Mouse (Mus musculus): ENCODE results near the gene AI837181. TPM values are rescaled to one million over a fixed set of nuclear protein-coding genes. Genes with fewer than 3 reads are reported as not detected.
A peak's percentile ranks its signal among the peaks of the same experiment; 100 is the strongest.
"Not testable (repeated sequence)": the region's sequence is repeated elsewhere in the genome, so short reads cannot be mapped to it uniquely, and the experiment has no call there.

AI837181 gene
- total RNA-seq (2022) = 10 to 100 TPM; 34.1 to 40.6 (median 36.2) TPM

DNA sequence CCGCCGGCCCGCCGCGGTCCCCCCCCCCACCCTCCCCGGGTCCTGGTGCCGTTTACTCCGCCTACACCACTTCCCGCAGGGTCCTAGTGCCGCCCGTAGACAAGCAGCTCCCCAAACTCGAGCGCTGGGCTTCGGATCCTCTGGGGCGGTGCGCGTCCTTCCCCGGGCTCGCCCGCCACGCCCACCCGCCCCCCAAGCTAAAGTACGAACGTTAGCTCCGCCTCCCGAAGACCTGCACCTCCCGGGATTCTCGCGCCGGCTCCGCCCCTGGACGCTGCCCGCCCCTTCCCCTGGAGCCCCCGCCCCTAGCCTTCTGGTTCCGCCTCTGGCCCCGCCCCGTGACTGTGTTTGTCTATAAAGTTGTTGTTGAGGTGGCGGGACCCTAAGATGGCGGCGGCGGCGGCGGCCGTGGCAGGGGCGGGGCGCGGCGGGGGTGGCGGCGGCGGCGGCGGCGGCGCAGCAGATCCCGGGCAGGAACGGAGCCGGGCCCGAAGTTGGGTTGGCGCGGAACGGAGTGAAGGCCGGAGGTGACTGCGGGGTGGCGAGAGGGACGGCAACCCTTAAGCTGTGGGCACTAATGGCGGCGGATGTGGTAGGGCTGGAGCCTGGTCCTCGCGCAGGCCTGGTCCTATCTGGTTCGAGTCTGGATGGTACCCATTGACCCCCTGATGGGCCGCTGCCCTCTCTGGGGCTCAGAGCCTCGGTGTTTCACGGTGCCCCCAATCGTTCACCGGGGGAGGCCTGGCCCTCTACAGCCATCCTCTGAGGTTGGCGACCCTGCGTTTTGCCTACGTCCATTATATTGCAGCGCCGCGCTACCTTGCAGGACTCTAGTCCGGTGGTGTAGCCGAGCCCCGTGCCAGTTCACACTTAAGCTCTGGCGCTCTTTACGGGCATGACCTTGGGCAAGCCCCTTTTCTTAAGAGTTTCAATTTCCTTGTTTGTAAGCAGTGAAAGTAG lies at the start of gene AI837181, which contains the start of gene Drap1:
AI837181 (plus strand) TSS at position 363 of the 960 bp plus-strand sequence.
Drap1 (minus strand) TSS at position 198 of the 960 bp plus-strand sequence.
- DNase-seq (ENCODE audit: low spot score) = peak; percentile 90

- no peak for DNase-seq (ENCODE audit: low spot score)
Measured at GRCm38 (mm10) chr19:5377446-5377845, 47.5 kb upstream of the AI837181 start.

DNA sequence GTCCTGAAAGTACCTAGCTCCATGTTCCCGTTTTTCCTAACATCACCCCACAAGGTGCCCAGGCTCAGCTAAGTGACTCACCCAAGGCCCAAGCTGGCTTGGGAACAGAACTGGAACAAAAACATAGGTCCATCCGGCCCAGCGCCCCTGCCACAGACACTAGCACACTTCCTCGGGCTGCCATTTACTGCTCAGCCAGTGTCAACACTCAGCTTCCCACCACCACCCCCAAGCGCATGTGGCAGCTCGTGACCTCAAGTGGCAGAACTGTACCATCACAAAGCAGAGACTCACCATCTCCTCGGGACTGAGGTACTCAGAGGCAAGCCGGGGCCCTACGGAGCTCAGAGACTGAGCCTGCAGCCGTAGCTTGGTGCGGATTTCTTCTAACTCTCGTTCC lies 41.6 kb upstream of the AI837181 start:
- DNase-seq (ENCODE audit: low spot score) = no peak

DNA sequence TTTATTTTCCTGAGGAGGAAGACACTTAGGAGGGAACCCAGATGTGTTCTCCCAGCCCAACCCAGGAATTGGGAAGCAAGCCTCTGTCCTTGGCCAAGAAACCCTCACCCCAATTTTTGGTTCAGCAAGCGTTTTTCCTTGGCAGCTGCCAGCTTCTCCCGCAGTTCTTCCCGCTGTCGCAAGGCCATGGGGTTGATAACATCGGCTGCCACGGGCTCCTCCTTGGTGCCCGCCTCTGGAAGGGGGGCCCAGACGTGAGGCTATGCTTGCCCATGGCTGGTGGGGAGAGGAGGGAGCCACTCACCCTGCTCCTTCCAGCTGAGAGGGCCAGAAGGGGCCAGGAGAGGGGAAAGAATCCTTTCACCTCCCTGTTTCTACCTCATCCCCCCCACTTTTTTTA lies 40.2 kb upstream of the AI837181 start:
- no peak for DNase-seq (ENCODE audit: low spot score)

- no peak for DNase-seq (ENCODE audit: low spot score)
Measured at GRCm38 (mm10) chr19:5388011-5388441, 36.9 kb upstream of the AI837181 start.

DNA sequence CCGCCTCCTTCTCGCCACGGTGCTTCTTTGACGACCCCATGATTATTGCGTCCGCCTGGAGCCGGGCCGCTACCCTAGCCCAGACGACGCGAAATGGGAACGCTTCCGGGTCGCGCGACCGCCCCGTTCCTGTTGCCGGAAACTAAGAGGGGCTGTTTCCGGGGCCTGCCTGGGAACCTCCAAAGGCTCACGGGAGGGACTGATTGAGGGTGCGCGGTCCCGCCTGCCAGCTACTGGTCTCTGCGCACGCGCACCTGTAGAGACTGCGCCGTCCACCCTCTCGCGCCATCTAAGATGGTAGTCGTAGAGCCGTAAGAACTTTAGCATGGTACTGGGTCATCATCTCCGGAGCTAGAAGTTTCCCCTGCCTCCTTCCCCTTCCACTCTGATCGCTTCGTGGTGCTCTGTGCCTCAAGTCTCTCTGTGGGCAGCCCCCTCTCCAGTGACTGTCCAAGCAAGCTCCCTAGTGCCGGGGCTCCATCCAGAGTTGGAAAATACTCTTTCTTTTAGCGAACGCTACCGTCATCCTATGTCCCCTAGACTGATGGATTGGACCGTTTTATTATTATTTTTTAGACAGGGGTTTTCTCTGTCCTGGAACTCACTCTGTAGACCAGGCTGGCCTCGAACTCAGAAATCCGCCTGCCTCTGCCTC lies 36.2 kb upstream of the AI837181 start, which contains the start of gene Sart1:
Sart1 (minus strand) TSS at position 116 of the 655 bp plus-strand sequence.
- peak; percentile 96 for DNase-seq (ENCODE audit: low spot score)

GRCm38 (mm10) chr19:5389647-5390046 lies 35.3 kb upstream of the AI837181 start:
- DNase-seq (ENCODE audit: low spot score) = no peak

GRCm38 (mm10) chr19:5390416-5390815 lies 34.5 kb upstream of the AI837181 start:
- no peak for DNase-seq (ENCODE audit: low spot score)

DNA sequence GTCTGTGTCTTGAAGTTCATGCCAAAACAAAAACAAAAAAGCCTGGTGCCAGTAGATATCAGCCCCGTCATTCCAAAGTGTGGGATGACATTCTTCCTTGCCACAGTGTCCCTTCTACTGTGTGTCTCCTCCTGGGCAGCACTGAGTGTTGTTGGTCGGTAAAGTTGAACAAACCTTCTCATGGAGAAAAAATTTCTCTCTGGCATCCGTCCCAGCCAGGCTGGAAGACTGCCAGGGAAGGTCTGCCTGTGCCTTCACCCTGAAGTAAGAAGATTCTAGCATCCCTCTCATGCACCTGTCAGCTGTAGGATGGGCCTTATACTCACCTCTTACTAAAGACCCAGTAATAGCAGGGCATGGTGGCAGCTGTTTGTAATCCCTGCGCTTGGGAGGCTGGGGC lies 32.1 kb upstream of the AI837181 start:
- peak; percentile 51 for DNase-seq (ENCODE audit: low spot score)

GRCm38 (mm10) chr19:5394168-5394567 lies 30.8 kb upstream of the AI837181 start:
- DNase-seq (ENCODE audit: low spot score) = no peak

- DNase-seq (ENCODE audit: low spot score) = no peak
Measured at GRCm38 (mm10) chr19:5395371-5395770, 29.6 kb upstream of the AI837181 start.

GRCm38 (mm10) chr19:5401073-5401472 lies 23.9 kb upstream of the AI837181 start:
- not testable (repeated sequence) for DNase-seq (ENCODE audit: low spot score)

GRCm38 (mm10) chr19:5402293-5402692 lies 22.7 kb upstream of the AI837181 start, which contains the start of gene Tsga10ip:
Gene Tsga10ip, minus strand, starts transcription at chr19:5402526.
- no peak for DNase-seq (ENCODE audit: low spot score)

DNA sequence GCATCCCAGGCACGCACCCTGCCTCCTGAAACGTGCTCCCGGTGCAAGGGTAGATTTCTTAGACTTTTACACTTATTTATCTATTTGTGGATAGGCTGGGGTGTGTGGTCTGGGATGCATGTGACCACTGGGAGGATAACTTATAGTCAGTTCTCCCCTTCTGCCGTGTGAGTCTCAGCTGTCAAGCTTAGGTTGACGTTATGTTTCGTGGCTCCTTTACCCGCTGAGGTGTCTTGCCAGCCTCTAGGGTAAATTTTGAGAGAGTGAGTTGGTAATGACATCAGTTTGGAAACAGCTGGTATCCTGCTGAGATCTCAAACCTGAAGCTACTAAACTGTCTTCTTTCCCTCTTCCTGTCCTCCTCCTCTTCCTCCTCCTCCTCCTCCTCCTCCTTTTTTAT lies 19.0 kb upstream of the AI837181 start:
- DNase-seq (ENCODE audit: low spot score) = no peak

DNA sequence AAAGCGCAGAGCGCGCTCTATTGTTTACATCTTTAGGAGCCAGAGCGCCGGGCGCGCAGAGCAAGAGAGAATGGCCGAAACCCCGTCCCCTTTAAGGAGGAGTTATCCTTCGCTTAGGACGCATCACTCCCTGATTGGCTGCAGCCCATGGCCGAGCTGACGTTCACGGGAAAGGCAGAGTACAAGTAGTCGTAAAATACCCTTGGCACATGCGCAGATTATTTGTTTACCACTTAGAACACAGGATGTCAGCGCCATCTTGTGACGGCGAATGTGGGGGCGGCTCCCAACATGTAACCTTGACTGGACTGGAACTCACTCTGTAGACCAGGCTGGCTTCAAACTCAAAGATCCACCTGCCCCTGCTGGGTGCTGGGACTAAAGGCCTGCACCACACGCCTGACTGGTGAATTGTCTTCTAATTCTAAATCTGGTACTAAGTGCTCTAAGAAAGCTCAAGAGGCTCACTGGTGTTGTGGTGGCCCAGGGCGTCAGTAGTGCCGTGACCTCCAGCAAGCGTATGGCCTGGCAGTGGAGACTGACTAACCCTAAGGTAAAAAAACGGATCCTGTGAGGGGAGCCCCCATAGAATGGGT lies 18.3 kb upstream of the AI837181 start:
- DNase-seq (ENCODE audit: low spot score) = not testable (repeated sequence)

GRCm38 (mm10) chr19:5407133-5407532 lies 17.8 kb upstream of the AI837181 start:
- DNase-seq (ENCODE audit: low spot score) = no peak

DNA sequence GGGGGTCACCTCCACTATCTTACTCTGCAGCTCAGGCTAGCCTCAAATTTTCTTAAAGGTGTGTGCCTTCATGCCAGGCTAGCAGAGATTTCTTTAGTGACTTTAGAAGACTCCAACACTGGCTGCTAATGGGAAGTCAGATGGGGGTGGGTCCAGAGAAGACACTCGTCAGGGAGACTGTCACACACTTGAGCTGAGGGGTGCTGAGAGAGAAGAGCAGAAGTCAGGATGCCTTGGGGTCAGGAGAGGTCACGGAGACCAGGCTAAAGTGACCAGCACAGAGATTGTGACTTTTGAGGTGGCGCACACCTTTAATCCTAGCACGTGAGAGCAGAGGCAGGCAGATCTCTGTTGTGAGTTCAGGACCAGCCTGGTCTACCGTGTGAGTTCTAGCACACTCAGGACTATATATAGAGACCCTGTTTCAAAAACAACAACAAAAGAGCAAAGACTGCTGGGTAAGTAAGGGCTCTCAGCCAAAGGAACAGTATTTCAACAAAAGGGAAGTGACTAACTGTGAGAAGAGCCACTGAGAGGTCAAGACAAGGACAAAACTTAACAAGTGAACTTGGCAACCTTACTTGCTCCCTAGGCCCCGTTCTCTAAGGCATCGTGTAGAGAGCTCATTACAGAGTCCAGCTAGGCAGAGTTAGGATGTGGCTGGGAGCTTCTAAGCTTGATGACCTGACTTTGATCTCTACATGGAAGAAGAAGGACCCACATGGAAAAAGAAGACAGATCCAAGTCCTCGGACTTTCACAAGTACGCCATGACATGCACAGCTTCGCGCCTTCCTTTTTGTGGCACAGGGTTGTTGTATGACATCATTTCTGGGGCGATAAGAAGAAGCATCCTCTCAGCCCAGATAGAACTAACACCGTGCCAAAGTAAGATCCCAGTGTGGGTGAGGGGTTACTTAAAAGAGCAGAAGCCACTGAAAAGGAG lies 16.6 kb upstream of the AI837181 start:
- DNase-seq (ENCODE audit: low spot score) = peak; percentile 84

GRCm38 (mm10) chr19:5409068-5409467 lies 15.9 kb upstream of the AI837181 start:
- no peak for DNase-seq (ENCODE audit: low spot score)

GRCm38 (mm10) chr19:5410641-5411040 lies 14.3 kb upstream of the AI837181 start:
- DNase-seq (ENCODE audit: low spot score) = no peak

DNA sequence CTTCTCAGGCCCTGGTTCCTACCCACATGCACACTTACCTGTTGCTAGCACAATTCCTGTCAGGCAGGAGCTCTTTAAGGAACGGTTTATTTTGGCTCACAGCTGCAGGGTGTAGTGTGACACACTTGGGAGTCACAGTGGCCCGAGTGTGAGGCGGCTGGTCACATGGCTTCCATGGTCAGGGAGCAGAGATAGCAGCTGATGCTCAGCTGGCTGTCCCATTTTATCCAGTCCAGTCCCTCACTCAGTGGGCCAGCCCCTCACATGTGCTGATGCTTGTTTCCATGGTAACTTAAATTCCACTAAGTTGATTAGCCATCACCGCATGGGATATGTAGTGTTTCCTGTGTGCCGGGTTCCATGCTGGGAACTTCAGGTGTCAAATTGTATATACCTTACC lies 13.0 kb upstream of the AI837181 start:
- DNase-seq (ENCODE audit: low spot score) = no peak

GRCm38 (mm10) chr19:5413840-5414239 lies 11.1 kb upstream of the AI837181 start:
- DNase-seq (ENCODE audit: low spot score) = no peak

Measured in heart, adult 8-10 months (tissue).